Mouse (Mus musculus): ENCODE results near the gene Nt5dc3. TPM values are rescaled to one million over a fixed set of nuclear protein-coding genes. Genes with fewer than 3 reads are reported as not detected.

Nt5dc3 gene
- total RNA-seq, 2 experiments from 2014 or later: 1.1 to 4.6 TPM

DNA sequence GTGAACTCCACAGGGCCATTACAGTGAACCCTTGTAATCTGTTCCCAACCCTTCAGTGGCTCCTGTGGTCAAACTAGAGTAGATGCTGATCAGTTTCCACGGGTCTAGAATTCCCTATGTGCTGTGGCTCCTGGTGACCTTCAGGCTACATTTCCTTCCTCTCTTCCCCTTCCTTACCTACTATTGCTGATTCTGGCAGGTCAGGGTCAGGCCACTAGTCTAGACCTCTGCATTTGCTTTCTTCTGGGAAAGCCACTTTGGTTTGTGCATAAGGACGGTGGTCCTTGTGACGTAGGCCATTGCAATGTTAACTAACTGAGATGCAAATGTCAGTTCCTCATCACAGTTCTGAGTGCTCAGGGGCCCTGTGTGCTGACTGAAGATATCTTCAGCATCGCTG, 81.6 kb downstream of the Nt5dc3 start:
- no peak for ATAC-seq (replicated peaks; ENCODE audit: low FRiP score, poor library complexity, severe bottlenecking)

DNA sequence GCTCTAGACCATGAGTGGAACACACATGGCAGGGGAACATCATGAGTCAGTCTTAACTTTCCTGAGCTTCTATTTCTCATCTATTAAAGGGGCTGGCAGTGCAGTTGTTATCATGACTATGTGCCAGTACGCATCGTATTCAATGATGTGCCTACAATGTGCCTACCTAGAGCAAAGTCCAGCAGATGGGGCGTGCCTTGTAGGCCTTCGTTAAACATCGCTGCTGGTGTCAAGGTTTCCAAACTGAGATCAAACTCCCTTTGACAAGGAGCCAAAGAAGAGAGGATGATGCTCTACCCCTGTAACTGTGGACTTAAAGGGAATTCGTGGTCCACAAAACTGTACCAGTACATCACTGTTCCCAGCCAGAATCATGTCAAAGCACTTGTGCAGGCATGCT, 83.7 kb downstream of the Nt5dc3 start:
- no peak for ATAC-seq (replicated peaks; ENCODE audit: low FRiP score, poor library complexity, severe bottlenecking)

DNA sequence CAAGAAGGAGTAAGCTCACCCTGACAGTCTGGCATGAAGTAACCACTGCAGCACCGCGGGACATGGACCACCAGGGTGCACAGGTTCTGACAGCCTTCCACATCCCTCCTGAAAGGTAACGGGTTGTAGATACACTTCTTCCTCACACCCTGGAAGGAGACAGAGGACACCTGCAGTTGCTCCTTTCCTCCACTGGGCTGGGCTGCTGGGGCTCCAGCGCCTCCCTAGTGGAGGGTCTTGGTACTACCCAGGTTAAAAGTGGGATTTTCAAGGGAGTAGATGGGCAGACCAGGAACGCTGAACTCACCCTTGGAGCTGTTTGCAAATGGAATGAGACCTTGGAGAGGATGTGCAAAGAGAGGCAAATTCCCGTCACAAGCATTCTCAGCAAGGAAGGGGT, 84.6 kb downstream of the Nt5dc3 start:
- no peak for ATAC-seq (replicated peaks; ENCODE audit: low FRiP score, poor library complexity, severe bottlenecking)

DNA sequence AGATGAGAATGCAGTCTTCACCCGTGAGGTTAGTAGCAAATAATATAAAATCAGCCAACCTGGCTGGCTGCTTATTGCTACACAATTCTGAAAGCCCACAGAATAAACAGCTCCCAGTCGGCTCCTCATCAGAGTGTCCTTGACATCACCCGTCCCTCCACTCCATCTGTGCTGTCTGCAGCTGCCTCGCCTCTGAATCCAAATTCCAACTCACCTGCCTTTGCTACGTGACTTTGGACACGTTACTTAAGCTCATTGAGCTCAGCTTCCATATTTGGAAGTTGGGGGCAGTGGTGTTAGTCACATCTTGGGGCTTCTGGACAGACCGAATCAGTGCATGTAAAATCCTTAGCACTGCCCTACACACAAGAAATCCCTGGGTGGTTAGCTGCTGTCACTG, 93.3 kb downstream of the Nt5dc3 start:
- ATAC-seq (replicated peaks; ENCODE audit: low FRiP score, poor library complexity, severe bottlenecking): no peak

DNA sequence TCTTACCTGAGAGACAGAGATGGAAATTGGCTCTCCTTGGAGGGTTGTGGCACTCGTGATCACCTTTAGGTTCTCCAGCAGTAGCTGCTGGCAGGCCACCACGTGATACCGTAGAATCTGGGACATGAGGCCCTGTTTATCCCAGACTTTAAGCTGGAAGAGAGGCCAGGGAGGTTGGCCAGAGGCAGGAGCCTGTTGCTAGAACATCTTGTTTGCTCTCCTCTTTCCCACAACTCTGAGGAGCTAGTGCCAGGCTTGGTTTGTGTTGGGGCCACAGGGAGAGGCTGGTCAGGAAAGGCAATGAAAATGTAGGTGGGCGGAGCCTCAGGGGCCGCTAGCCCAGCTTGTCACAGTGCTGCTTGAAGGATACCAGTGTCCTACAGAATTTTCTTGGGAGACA, 93.8 kb downstream of the Nt5dc3 start:
- no peak for ATAC-seq (replicated peaks; ENCODE audit: low FRiP score, poor library complexity, severe bottlenecking)

DNA sequence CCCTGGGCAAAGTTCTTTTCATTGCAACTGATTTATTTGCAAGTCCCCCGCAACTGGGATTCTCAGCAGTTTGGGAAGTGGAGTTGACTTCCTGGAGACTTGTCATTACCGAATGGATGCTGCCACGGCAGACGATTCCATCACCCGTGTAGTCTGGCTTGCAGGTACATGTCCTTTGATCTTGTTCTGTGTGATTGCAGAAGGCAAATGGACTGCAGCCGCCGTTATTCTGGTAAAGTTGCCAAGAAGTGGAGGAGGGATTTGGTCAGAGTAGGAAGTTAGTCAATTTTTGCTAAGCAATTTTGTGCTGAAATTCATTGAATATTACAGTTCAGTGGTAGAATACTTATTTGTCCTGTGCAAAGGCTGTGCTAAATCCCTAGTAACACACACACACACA, 99.9 kb downstream of the Nt5dc3 start:
- ATAC-seq (replicated peaks; ENCODE audit: low FRiP score, poor library complexity, severe bottlenecking): no peak

DNA sequence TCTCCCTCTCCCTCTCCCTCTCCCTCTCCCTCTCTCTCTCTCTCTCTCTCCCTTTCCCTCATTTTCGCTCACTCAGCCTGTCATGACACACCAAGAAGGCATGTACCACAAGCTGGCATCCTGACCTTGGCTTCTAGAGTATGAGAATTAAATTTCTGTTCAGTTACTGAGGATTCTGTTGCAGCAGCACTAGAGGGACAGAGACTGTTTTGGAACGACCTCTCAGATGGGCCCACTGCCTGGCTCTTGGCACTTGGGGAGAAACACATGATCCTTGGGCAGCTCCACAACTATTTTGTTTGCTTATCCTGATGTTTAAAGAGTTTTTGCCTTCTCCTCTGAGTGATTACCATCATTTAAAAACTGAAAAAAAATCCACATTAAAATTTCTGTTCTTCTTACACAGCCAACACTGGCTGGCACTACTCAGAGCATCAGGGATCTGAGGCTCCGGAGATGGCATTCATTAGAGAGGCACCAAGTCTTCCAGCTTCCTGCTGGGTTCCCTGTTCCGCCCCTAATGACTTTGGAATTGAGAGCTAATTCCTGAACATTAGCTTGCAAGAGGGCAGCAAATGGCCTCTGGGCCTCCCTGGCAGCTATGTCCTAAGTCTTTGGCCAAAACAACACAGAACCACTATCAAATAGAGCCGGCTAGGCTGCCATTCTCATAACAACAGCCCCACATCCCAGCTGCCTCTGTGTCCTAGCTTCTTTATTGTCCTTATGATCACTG, 101.4 kb downstream of the Nt5dc3 start:
- ATAC-seq (replicated peaks; ENCODE audit: low FRiP score, poor library complexity, severe bottlenecking): no peak

DNA sequence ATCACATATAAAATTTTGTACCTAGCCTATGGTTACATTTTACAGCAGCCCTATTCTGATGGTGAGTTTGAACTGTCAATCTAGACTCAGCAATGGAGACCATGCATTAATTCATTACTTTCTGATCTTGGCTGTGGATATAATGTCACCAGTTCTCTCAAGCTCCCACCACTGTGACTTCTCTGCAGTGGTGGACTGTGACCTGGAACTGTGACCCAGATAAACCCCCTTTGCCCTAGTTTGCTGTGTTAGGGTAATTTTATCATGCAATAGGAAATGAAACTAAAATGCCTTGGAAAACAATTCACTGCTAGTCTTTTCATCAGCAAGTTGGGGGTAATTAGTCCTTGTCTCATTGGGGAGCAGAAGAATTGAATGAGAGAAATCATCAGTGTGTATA, 102.6 kb downstream of the Nt5dc3 start:
- ATAC-seq (replicated peaks; ENCODE audit: low FRiP score, poor library complexity, severe bottlenecking): no peak

DNA sequence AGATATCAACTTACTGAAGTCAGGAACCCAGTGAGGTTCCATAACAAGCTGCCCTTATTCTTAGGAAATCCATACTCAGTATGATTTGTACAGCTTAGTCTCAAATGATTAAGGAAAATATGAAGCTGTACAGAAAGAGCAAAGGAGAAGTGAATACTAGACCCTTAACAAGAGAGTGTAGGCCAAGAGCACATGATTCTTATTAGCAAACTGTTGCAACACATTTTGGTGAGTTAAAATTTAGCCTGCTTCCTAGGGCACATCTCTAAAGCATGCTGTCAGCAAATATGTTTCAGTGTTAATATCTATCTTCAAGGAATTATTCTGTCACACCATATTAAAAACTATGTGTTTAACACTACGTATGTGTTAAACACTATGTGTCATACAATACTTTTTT, 107.6 kb downstream of the Nt5dc3 start:
- no peak for ATAC-seq (replicated peaks; ENCODE audit: low FRiP score, poor library complexity, severe bottlenecking)

Other genes starting within 250 kb of the Nt5dc3 start
- 243 and 279 TPM in 2 replicates for gene Hsp90b1, start 73.5 kb upstream of the Nt5dc3 start, total RNA-seq (2015; ENCODE audit: low replicate concordance)
- 366 and 415 TPM in 2 replicates for gene Hsp90b1, start 73.5 kb upstream of the Nt5dc3 start, total RNA-seq (2017; ENCODE audit: low replicate concordance)
- gene Ttc41, start 73.2 kb upstream of the Nt5dc3 start, total RNA-seq (2015; ENCODE audit: low replicate concordance): 2.1 and 4.0 TPM in 2 replicates
- gene Ttc41, start 73.2 kb upstream of the Nt5dc3 start, total RNA-seq (2017; ENCODE audit: low replicate concordance): 1.0 and 2.3 TPM in 2 replicates
- gene Gm49358, start 15.0 kb upstream of the Nt5dc3 start, total RNA-seq (2015; ENCODE audit: low replicate concordance): 2.9 TPM in 1 of 2 replicates, not detected in the other
- gene Gm49358, start 15.0 kb upstream of the Nt5dc3 start, total RNA-seq (2017; ENCODE audit: low replicate concordance): 1.7 TPM in 1 of 2 replicates, not detected in the other
- 0.84 and 20.2 TPM in 2 replicates for gene Stab2, start 229.0 kb downstream of the Nt5dc3 start, total RNA-seq (2015; ENCODE audit: low replicate concordance)
- gene Stab2, start 229.0 kb downstream of the Nt5dc3 start, total RNA-seq (2017; ENCODE audit: low replicate concordance): 0.15 and 1.4 TPM in 2 replicates

Data from erythroid progenitor cell, adult 5-6 weeks (primary cell).